Mouse (Mus musculus): ENCODE measurements around the gene Tmem234. TPM values are rescaled to one million over a fixed set of nuclear protein-coding genes. Genes with fewer than 3 reads are reported as not detected.

Tmem234 gene
- polyA plus RNA-seq, 2 experiments, result 84.2 to 108 TPM

- no peak overlapping the region for H3K4me2 ChIP-seq (ENCODE audit: low read depth)
- H3K36me3 ChIP-seq (replicated peaks; ENCODE audit: control insufficient read depth, insufficient read depth, low read depth), result no peaks in the 10 kb centered on the region; the same call in 1 of the 2 replicates
- H3K27ac ChIP-seq, result no peak overlapping the region
- WGBS (ENCODE audit: insufficient replicate concordance), result 84% methylated on average over 7 of the region's 7 CpGs
- TF ChIP-seq CTCF (IDR thresholded peaks at IDR 0.05; ENCODE audit: low read depth), result no peak
- no peak for TF ChIP-seq EP300 (IDR thresholded peaks at IDR 0.05; ENCODE audit: low read depth)
- no peaks in the 10 kb centered on the region for H3K9me3 ChIP-seq (ENCODE audit: control insufficient read depth, low read length)
- no peak for ATAC-seq (ENCODE audit: insufficient read depth)
- no peak overlapping the region for H3K9ac ChIP-seq (replicated peaks)
- no peak overlapping the region for H3K4me3 ChIP-seq (ENCODE audit: insufficient read depth in 1 of 2, low read depth in 2 of 2, low read length in 2 of 2)
- DNase-seq (ENCODE audit: low read depth in 3 of 3, low spot score in 3 of 3), result no peak
- peaks cover 5 to 8% of the 10 kb centered on the region in 2 experiments for H3K4me1 ChIP-seq (replicated peaks; ENCODE audit: control insufficient read depth in 2 of 2, insufficient read depth in 2 of 2, low read length in 1 of 2)
- H3K27me3 ChIP-seq (ENCODE audit: control insufficient read depth, insufficient read depth, low read length), result no peaks in the 10 kb centered on the region
These were observed 16.7 kb downstream of the Tmem234 start for GRCm38 (mm10) chr4:129617121-129617641.

DNA sequence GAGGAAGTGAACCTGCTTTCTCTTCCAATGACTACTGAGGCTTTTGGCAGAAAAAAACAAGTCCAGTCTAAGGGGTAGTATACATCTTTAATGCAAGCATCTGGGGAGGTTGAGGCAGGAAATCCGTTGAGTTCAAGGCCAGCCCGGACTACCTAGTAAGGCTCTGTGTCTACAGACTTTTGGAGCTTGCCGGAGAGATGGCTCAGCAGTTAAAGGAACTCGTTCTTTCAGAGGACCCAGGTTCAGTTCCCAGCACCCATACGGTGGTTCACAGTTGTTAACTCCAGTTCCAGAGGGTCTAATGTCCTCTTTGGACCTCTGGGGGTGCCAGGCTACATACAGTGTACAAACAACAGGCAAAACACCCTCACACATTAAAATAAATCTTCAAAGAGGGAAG is 17.6 kb downstream of the Tmem234 start:
- no peak overlapping the region for H3K27ac ChIP-seq
- DNase-seq (ENCODE audit: low read depth in 3 of 3, low spot score in 3 of 3), result no peak
- WGBS (ENCODE audit: insufficient replicate concordance), result 86% methylated on average over 5 of the region's 5 CpGs
- TF ChIP-seq CTCF (IDR thresholded peaks at IDR 0.05; ENCODE audit: low read depth), result no peak
- no peak for TF ChIP-seq EP300 (IDR thresholded peaks at IDR 0.05; ENCODE audit: low read depth)
- peak overlapping the region; percentile 80 to 87 for H3K4me3 ChIP-seq (ENCODE audit: insufficient read depth in 1 of 2, low read depth in 2 of 2, low read length in 2 of 2)
- no peak for ATAC-seq (ENCODE audit: insufficient read depth)
- H3K36me3 ChIP-seq (replicated peaks; ENCODE audit: control insufficient read depth, insufficient read depth, low read depth), result no peaks in the 10 kb centered on the region; the same call in 1 of the 2 replicates
- H3K4me1 ChIP-seq (replicated peaks; ENCODE audit: control insufficient read depth in 2 of 2, insufficient read depth in 2 of 2, low read length in 1 of 2), result peaks cover 9 to 13% of the 10 kb centered on the region in 2 experiments
- H3K9ac ChIP-seq (replicated peaks), result peak overlapping the region; percentile 86
- H3K9me3 ChIP-seq (ENCODE audit: control insufficient read depth, low read length), result no peaks in the 10 kb centered on the region
- H3K27me3 ChIP-seq (ENCODE audit: control insufficient read depth, insufficient read depth, low read length), result no peaks in the 10 kb centered on the region
- peak overlapping the region; percentile 91 for H3K4me2 ChIP-seq (ENCODE audit: low read depth)

GRCm38 (mm10) chr4:129618786-129619691 is 18.6 kb downstream of the Tmem234 start, which contains the start of gene Iqcc:
TSS of gene Iqcc (minus strand) at chr4:129619099.
- Histone ChIP-seq H3K4me3 (ENCODE audit: insufficient read depth in 1 of 2, low read depth in 2 of 2, low read length in 2 of 2) (peak within 1 kb of the TSS; percentile 80 to 87), H3K27ac (peak within 1 kb of the TSS; percentile 46), H3K9ac (replicated peaks) (peak within 1 kb of the TSS; percentile 86), H3K36me3 (replicated peaks; ENCODE audit: control insufficient read depth, insufficient read depth, low read depth) (no peaks in the 10 kb centered on the region; the same call in 1 of the 2 replicates), H3K4me1 (replicated peaks; ENCODE audit: control insufficient read depth in 2 of 2, insufficient read depth in 2 of 2, low read length in 1 of 2) (peaks cover 12 to 16% of the 10 kb centered on the region in 2 experiments), H3K27me3 (ENCODE audit: control insufficient read depth, insufficient read depth, low read length) (no peaks in the 10 kb centered on the region), H3K4me2 (ENCODE audit: low read depth) (peak within 1 kb of the TSS; percentile 91), H3K9me3 (ENCODE audit: control insufficient read depth, low read length) (no peaks in the 10 kb centered on the region)
- 4% methylated on average over 43 of the region's 44 CpGs for WGBS (ENCODE audit: insufficient replicate concordance)
- DNase-seq (ENCODE audit: low read depth in 3 of 3, low spot score in 3 of 3) (peak; percentile 76 to 81 (median 77)), ATAC-seq (ENCODE audit: insufficient read depth) (peak; percentile 87)
- TF ChIP-seq CTCF (IDR thresholded peaks at IDR 0.05; ENCODE audit: low read depth) (peak; percentile 58; the same call in 1 of the 2 replicates), EP300 (IDR thresholded peaks at IDR 0.05; ENCODE audit: low read depth) (no peak)

DNA sequence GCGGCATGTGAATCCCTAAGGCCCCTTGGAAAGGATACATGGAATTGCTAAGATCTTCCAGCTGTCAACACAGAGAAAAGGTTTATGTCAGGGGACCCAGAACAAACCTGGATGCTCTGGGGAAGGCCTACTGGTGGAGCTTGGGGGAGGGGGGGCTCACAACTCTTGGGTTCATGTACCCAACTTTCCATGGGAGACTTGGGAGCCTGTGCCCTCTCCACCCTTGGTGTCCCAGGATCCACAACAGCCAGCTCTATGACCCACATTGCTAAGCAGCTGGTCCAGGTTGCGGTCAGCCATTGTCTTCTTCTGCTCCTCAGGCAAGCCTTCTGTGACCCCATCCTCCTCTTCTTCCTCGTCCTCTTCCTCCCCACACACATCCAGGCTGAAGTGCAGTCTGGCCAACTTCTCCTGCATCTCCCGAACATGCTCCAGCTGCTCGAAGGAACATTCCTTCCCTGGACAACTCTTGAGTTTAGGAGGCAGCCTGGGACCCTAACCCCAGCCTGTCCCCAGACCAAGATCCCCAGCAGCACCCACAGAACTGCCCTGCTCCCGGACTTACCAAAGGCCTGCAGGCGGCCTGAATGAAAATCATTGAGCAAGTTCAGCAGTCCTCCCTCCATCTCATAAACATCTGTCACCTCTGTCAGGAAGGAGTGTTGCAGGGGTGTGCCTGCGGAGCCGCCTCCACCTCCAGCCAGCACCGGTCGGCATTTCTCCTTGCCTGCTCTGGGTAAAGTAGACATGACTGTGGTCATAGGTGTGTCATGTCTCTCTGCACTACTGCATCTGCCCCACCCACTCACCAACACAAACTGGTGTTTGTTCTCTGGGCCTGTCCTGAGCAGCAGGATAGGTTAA is 20.2 kb downstream of the Tmem234 start:
- Histone ChIP-seq H3K4me3 (ENCODE audit: insufficient read depth in 1 of 2, low read depth in 2 of 2, low read length in 2 of 2) (no peak overlapping the region), H3K4me1 (replicated peaks; ENCODE audit: control insufficient read depth in 2 of 2, insufficient read depth in 2 of 2, low read length in 1 of 2) (peaks cover 25 to 29% of the 10 kb centered on the region in 2 experiments), H3K36me3 (replicated peaks; ENCODE audit: control insufficient read depth, insufficient read depth, low read depth) (no peaks in the 10 kb centered on the region; the same call in 1 of the 2 replicates), H3K9me3 (ENCODE audit: control insufficient read depth, low read length) (no peaks in the 10 kb centered on the region), H3K27ac (no peak overlapping the region), H3K4me2 (ENCODE audit: low read depth) (no peak overlapping the region), H3K27me3 (ENCODE audit: control insufficient read depth, insufficient read depth, low read length) (no peaks in the 10 kb centered on the region), H3K9ac (replicated peaks) (no peak overlapping the region)
- TF ChIP-seq CTCF (IDR thresholded peaks at IDR 0.05; ENCODE audit: low read depth), result no peak
- no peak for TF ChIP-seq EP300 (IDR thresholded peaks at IDR 0.05; ENCODE audit: low read depth)
- no peak for DNase-seq (ENCODE audit: low read depth in 3 of 3, low spot score in 3 of 3)
- no peak for ATAC-seq (ENCODE audit: insufficient read depth)
- WGBS (ENCODE audit: insufficient replicate concordance), result 80% methylated on average over 11 of the region's 11 CpGs

All from liver, embryonic 14.5 days (tissue).